Mouse (Mus musculus) thymus, adult 2 months (tissue): ENCODE data around the gene Tha1. TPM values are rescaled to one million over a fixed set of nuclear protein-coding genes. Genes with fewer than 3 reads are reported as not detected.
A peak's percentile ranks its signal among the peaks of the same experiment; 100 is the strongest.

Source experiments
- DNase-seq: peaks from one replicate; pipeline ENCODE4 v3.0.0; 2021
- H3K27ac ChIP-seq: fragments of 200-500 bp; 2 replicates; pipeline ENCODE4 v1.5.1; 2012; ENCODE audit warnings: low read length, control low read depth; ENCODE audit not compliant: control insufficient read depth, insufficient read depth
- H3K27me3 ChIP-seq: fragments of 200-500 bp; 2 replicates; pipeline ENCODE4 v1.6.1; 2012; ENCODE audit warnings: mild to moderate bottlenecking, low read length, moderate library complexity, mixed read lengths; ENCODE audit not compliant: control insufficient read depth, insufficient read depth
- H3K36me3 ChIP-seq: fragments of 200-500 bp; 2 replicates; pipeline ENCODE4 v1.6.1; 2012; ENCODE audit warnings: mild to moderate bottlenecking, low read length, moderate library complexity; ENCODE audit not compliant: control insufficient read depth, insufficient read depth
- H3K4me1 ChIP-seq: fragments of 200-500 bp; replicated peaks from 2 replicates; pipeline ENCODE4 v1.6.1; 2012; ENCODE audit warnings: low read length; ENCODE audit not compliant: control insufficient read depth, insufficient read depth
- H3K4me3 ChIP-seq: fragments of 200-500 bp; 2 replicates; pipeline ENCODE4 v1.5.1; 2012; ENCODE audit warnings: mild to moderate bottlenecking, low read length, control low read depth, moderate library complexity; ENCODE audit not compliant: control insufficient read depth, insufficient read depth
- CTCF ChIP-seq: fragments of 200-500 bp; IDR thresholded peaks from 2 replicates; pipeline ENCODE4 v1.5.1; 2012; ENCODE audit warnings: mild to moderate bottlenecking, control low read depth, low read length, moderate library complexity, borderline replicate concordance; ENCODE audit not compliant: control insufficient read depth, poor library complexity, insufficient read depth; ENCODE audit errors: extremely low read depth
- POLR2A ChIP-seq: fragments of 200-500 bp; IDR thresholded peaks from 2 replicates; pipeline ENCODE4 v1.6.1; 2012; ENCODE audit warnings: mild to moderate bottlenecking, low read length, control low read depth, moderate library complexity; ENCODE audit not compliant: control insufficient read depth, poor library complexity, insufficient read depth; ENCODE audit errors: extremely low read depth
- WGBS: fragments of 180-500 bp; shearing (Covaris S2); methylation state at CpG from one replicate; pipeline ENCODE4 v1.1.7; 2018; 5-methylcytosine and 5-hydroxymethylcytosine counted together
- polyA plus RNA-seq: library from polyadenylated mRNA; depleted of rRNA; stranded (reverse); fragments of >200 nt; gene quantifications from 2 replicates; pipeline ENCODE4 v1.2.3, GENCODE M21; 2012; rRNA removed

Tha1 gene
- polyA plus RNA-seq, 1 experiment, result 16.9 TPM

- Histone ChIP-seq H3K36me3 (peaks cover 6% of the 10 kb centered on the region; the same call in 1 of the 2 replicates), H3K4me3 (peak overlapping the region; percentile 34), H3K4me1 (peaks cover 53% of the 10 kb centered on the region), H3K27ac (peak overlapping the region; percentile 7; the same call in 1 of the 2 replicates), H3K27me3 (no peaks in the 10 kb centered on the region)
- DNase-seq, result peak; percentile 80
- WGBS, result 23% methylated on average over 23 of the region's 23 CpGs
- TF ChIP-seq POLR2A, result 0 out of 2 replicates have a peak, but pooled peaks have one; percentile 15
- peak; percentile 94 for TF ChIP-seq CTCF
Measured at GRCm38 (mm10) chr11:117824060-117824969, 49.0 kb downstream of the Tha1 start.

- no peak for TF ChIP-seq CTCF
- TF ChIP-seq POLR2A, result no peak
- no peak overlapping the region for H3K4me3 ChIP-seq
- peaks cover 44% of the 10 kb centered on the region for H3K4me1 ChIP-seq
- DNase-seq, result no peak
- WGBS, result 96% methylated on average over 6 of the region's 6 CpGs
- H3K27me3 ChIP-seq, result no peaks in the 10 kb centered on the region
- peaks cover 6% of the 10 kb centered on the region; the same call in 1 of the 2 replicates for H3K36me3 ChIP-seq
- H3K27ac ChIP-seq, result no peak overlapping the region
Measured at GRCm38 (mm10) chr11:117823411-117823810, 49.9 kb downstream of the Tha1 start.

GRCm38 (mm10) chr11:117822728-117823241 lies 50.5 kb downstream of the Tha1 start:
- Histone ChIP-seq H3K27me3 (no peaks in the 10 kb centered on the region), H3K4me1 (peaks cover 38% of the 10 kb centered on the region), H3K36me3 (peaks cover 12% of the 10 kb centered on the region), H3K4me3 (no peak overlapping the region), H3K27ac (no peak overlapping the region)
- no peak for DNase-seq
- WGBS, result 93% methylated on average over 7 of the region's 7 CpGs
- TF ChIP-seq CTCF (no peak), POLR2A (no peak)

- peaks cover 29% of the 10 kb centered on the region for H3K4me1 ChIP-seq
- H3K36me3 ChIP-seq, result peaks cover 17% of the 10 kb centered on the region
- TF ChIP-seq POLR2A (no peak), CTCF (no peak)
- H3K27me3 ChIP-seq, result no peaks in the 10 kb centered on the region
- DNase-seq, result no peak
- WGBS, result 98% methylated on average over 9 of the region's 9 CpGs
- no peak overlapping the region for H3K4me3 ChIP-seq
- no peak overlapping the region for H3K27ac ChIP-seq
Measured at GRCm38 (mm10) chr11:117821868-117822267, 51.4 kb downstream of the Tha1 start.

- Histone ChIP-seq H3K27ac (no peak overlapping the region), H3K36me3 (peaks cover 23% of the 10 kb centered on the region)
- over 99% methylated on average over 7 of the region's 7 CpGs for WGBS
Measured at GRCm38 (mm10) chr11:117820173-117820572, 53.1 kb downstream of the Tha1 start.

GRCm38 (mm10) chr11:117819095-117819494 lies 54.2 kb downstream of the Tha1 start:
- peaks cover 3% of the 10 kb centered on the region for H3K4me1 ChIP-seq
- H3K27me3 ChIP-seq, result no peaks in the 10 kb centered on the region
- WGBS, result 94% methylated on average over 8 of the region's 8 CpGs
- no peak overlapping the region for H3K27ac ChIP-seq
- TF ChIP-seq CTCF, result no peak
- no peak for TF ChIP-seq POLR2A
- H3K36me3 ChIP-seq, result peaks cover 23% of the 10 kb centered on the region
- no peak overlapping the region for H3K4me3 ChIP-seq
- no peak for DNase-seq

More at GRCm38 (mm10) chr11:117820173-117820572, 53.1 kb downstream of the Tha1 start:
- Histone ChIP-seq H3K4me1 (peaks cover 12% of the 10 kb centered on the region), H3K27me3 (no peaks in the 10 kb centered on the region), H3K4me3 (no peak overlapping the region)
- DNase-seq, result no peak
- TF ChIP-seq POLR2A (no peak), CTCF (no peak)

Other genes with a start within 250 kb of the Tha1 start
- gene Tnrc6c, start 219.2 kb downstream of the Tha1 start, polyA plus RNA-seq, result 75.0 and 89.7 TPM in 2 replicates
- 388 and 467 TPM in 2 replicates for gene Tmc8, start 91.4 kb downstream of the Tha1 start, polyA plus RNA-seq
- 201 and 217 TPM in 2 replicates for gene Tmc6, start 91.3 kb downstream of the Tha1 start, polyA plus RNA-seq
- gene 6030468B19Rik, start 75.8 kb downstream of the Tha1 start, polyA plus RNA-seq, result 1.7 and 1.8 TPM in 2 replicates
- gene Gm20708, start 63.8 kb downstream of the Tha1 start, polyA plus RNA-seq, result 0.06 TPM in 1 of 2 replicates, not detected in the other
- gene Syngr2, start 63.8 kb downstream of the Tha1 start, polyA plus RNA-seq, result 286 and 322 TPM in 2 replicates
- gene Afmid, start 47.6 kb downstream of the Tha1 start, polyA plus RNA-seq, result 17.7 and 18.2 TPM in 2 replicates
- 130 and 167 TPM in 2 replicates for gene Tk1, start 47.4 kb downstream of the Tha1 start, polyA plus RNA-seq
- 75.4 and 87.2 TPM in 2 replicates for gene Birc5, start 24.2 kb downstream of the Tha1 start, polyA plus RNA-seq
- gene Tmem235, start 12.7 kb downstream of the Tha1 start, polyA plus RNA-seq, result 0.05 TPM in 1 of 2 replicates, not detected in the other
- 44.3 and 45.7 TPM in 2 replicates for gene Socs3, start 96.6 kb upstream of the Tha1 start, polyA plus RNA-seq
- gene Pgs1, start 112.8 kb upstream of the Tha1 start, polyA plus RNA-seq, result 89.1 and 89.5 TPM in 2 replicates